Mouse (Mus musculus) urinary bladder, postnatal 36 days (tissue): Measurements from ENCODE around the gene Ube2j1.

Experiments
- DNase-seq, 2 experiments: peaks; one replicate each; pipeline ENCODE4 v3.0.0; 2022; ENCODE audit warnings: low spot score in 2 of 2, mixed read lengths in 1 of 2

Ube2j1 gene

GRCm38 (mm10) chr4:33012484-33012883 lies 18.7 kb upstream of the Ube2j1 start:
- no peak for DNase-seq

DNA sequence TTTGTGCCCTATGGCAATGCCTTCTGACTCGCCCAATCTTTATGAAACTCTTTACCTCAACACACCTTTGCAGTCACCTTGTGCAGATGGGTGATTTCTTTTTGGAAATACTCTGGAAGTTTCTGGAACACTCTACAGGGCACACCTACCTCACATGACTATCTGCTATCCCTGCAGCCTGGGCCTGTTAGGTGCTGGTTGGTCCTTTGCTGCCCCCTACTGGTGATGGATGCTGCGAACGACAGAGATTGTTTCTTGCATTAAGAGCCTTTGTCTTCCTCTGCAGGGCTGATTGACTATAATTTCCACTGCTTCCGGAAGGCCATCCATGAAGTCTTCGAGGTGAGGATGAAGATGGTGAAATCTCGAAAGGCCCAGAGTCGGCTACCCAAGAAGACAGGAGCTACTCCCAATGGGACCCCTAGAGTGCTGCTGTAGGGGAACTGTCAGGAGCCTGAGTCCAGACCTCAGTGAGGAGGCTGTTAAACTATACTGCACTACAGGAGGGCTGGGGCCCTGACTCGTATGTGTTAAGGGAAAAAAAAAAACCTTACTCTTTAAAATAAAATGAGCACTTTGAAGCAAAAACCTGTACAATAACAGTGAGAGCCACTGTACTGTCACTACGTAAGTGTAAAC lies 12.7 kb upstream of the Ube2j1 start:
- peak; percentile 79 to 84 for DNase-seq

- no peak for DNase-seq
These were observed 6.8 kb upstream of the Ube2j1 start for GRCm38 (mm10) chr4:33024420-33024819.

DNA sequence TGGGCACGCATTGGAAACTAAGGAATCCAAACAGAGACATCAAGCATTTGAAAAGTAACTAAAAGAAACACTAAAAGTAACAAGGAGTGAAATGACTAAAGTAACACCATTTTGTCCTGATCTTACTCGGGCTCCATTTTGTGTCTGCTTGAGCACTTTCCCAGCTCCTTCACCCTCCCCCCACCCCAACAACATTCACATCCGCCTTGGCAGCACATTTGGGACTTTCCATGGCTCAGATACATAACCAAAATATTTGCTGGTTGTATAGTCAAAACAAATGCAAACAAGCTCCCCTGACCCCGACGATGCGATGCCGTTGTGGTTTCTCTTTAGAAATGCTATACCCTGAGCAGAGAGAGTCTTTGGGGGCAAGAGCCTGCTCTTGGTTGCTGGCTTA lies 2.1 kb upstream of the Ube2j1 start:
- no peak for DNase-seq

GRCm38 (mm10) chr4:33030264-33031194 lies 687 bp upstream of the Ube2j1 start:
- no peak for DNase-seq

DNA sequence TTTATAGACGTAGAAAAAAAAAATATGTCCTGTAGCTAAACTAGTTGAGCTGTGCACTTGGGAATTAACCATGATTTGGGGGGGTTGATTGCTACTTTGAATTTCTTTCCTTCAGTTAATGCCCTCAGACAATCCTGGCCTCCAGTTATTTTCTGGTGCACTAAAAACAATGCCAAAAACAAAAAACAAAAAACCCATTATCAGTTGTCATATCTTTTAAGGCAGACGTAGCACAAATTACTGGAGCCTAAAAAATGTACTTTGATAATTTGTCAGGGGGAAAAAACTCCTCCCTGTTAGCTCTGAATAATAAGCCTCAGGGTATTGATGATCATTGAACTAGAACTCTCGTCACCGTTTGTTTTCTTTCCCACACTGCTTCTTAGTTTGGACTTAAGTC lies 829 bp downstream of the Ube2j1 start:
- no peak for DNase-seq

GRCm38 (mm10) chr4:33033515-33033914 lies 2.3 kb downstream of the Ube2j1 start:
- DNase-seq: no peak

DNA sequence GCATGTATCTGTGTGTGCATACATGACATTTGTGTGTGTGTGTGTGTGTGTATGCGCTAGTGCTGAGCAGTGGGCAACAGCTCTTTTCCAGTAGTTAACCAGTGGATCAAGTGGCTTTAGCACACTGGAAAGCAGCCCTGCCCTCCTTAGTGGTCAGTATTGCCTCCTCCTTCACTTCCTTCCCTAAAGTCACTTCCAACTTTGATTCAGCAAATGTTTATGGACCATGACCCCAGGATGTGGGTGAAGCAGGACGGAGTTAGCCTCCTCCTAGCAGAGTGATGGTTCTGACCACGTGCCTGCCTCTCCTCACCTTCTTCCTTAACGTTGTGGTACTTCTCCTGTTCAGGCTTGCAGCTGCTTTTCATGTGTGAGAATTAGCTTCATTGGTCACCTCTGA lies 8.6 kb downstream of the Ube2j1 start:
- no peak for DNase-seq

DNA sequence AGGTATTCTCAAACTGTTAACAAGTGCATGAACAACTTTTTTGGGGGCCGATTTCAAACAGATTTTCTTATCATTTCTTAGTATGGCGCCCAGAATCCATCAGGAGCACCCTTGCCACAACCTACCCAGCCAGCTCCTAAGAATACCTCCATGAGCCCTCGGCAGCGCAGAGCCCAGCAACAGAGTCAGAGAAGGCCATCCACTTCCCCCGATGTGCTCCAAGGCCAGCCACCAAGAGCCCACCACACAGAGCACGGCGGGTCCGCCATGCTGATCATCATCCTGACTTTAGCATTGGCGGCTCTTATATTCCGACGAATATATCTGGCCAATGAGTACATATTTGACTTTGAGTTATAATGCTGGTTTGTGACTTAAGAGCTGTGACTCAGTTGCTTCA lies 18.4 kb downstream of the Ube2j1 start:
- DNase-seq: no peak

DNA sequence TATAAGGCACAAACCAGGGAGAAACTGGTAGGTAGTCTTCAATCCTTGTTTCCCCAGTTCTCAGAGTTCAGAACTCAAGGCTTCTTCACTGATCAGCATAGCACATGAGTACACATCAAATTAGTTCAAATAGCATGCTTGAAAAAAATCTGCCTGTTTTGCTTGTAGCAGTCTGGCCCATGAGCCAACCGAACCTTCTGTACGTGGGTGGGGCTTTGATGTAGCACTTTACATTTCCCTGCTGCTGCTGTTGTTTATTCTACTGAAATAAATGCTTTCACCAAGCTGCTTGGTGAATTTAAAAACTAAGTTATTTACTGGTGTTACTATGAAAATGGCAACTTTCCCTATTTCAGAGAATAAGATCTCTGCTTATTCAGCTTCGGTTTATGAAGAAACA lies 20.8 kb downstream of the Ube2j1 start:
- no peak for DNase-seq

GRCm38 (mm10) chr4:33052650-33053049 lies 21.4 kb downstream of the Ube2j1 start:
- DNase-seq: no peak

GRCm38 (mm10) chr4:33054426-33054825 lies 23.2 kb downstream of the Ube2j1 start:
- no peak for DNase-seq

- DNase-seq: no peak
These were observed 25.1 kb downstream of the Ube2j1 start for GRCm38 (mm10) chr4:33056317-33056716.

- peak; percentile 18 to 65 for DNase-seq
These were observed 26.9 kb downstream of the Ube2j1 start for GRCm38 (mm10) chr4:33057890-33058687.

- DNase-seq: no peak
These were observed 29.9 kb downstream of the Ube2j1 start for GRCm38 (mm10) chr4:33061158-33061557.

DNA sequence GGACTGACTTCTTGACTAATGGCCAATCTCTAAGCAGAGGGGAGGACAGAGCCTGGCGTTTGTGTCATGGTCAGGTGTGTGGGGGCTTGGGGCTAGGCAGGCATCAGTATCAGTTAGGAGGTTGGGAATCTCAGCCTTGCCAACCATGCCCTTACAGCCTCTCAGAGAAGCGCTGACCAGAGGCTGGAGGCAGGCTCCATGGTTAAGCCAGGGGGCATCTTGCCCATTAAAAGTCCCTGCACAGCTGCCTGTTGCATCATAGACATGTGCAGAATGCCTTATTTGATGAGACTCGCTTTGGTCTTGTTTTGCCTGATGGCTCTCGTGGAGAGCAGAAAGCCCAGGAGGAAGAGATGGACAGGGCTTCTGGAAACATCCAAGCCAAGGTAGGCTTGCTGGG lies 31.8 kb downstream of the Ube2j1 start, which contains the start of gene Gabrr2:
TSS of gene Gabrr2 (plus strand) at position 19 of the 400 bp plus-strand sequence.
- DNase-seq: no peak

DNA sequence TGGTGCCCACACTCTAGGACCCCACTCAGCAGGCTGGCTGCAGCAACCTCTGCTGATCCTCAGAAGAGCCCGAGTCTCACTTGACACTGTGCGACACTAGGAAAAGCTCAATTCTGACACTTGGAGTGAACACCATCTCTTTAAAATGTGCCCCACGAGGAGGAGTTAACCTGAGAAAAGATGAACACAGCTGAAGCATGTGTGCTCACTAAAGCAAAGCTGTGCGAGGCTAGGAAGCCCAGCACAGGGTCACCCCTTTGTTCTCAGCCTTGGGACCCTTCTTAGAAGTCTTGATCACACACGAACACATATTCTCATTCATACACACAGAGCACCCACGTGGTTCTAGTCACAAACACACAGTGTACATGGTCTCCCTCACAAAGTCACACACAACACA lies 33.8 kb downstream of the Ube2j1 start:
- DNase-seq: no peak

DNA sequence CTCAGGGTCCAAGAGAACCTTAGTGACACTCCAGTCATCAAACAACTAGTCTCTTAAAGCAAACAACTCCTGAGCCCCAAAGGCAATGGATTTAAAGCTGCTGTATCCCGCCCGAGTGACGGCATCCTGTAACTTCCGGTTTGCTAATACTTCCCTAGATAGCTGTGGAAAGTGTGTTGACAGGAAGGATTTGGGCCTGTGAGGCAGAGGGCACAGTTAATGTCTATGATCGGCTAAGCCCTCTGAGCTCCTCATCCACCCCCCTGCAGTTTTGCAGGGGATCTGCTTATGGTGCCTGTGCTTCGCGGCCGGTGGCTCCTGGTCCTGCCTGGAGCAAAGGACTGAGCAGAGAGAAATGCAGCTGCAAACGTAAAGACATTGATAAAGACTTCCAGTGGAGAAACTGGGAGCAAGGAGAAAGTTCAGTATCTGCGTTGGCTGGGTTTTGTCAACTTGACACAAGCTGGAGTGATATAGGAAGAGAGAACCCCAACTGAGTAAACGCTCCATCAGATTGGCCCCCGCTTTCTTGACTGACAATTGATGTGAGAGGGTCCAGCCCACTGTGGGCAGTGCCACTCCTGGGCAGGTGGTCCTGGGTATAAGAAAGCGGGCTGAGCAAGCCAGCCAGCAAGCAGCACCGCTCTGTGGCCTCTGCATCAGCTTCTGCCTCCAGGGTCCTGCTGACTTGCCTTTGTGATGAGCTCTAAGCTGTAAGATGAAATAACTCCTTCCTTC lies 35.2 kb downstream of the Ube2j1 start:
- DNase-seq: no peak

GRCm38 (mm10) chr4:33067331-33067730 lies 36.1 kb downstream of the Ube2j1 start:
- no peak for DNase-seq

GRCm38 (mm10) chr4:33067826-33068225 lies 36.6 kb downstream of the Ube2j1 start:
- no peak for DNase-seq

DNA sequence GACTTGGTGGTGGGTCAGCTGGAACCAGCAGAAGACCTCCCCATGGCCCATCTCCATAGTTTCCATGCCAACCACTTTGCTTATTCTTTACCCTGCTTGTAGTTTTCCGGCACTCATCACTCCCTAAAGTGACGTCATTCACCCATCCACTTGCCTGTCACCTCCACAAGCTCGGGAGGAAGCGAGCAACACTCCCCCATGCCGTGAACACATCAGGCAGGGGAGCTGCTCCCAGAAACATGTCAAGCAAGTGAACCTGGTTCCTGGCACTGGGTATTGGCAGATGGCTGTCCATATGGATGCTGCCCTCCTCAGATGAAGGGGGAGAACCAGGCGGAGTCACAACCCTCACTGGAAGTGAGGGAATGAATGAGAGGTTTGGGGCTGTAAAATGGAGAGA lies 37.7 kb downstream of the Ube2j1 start:
- no peak for DNase-seq

DNA sequence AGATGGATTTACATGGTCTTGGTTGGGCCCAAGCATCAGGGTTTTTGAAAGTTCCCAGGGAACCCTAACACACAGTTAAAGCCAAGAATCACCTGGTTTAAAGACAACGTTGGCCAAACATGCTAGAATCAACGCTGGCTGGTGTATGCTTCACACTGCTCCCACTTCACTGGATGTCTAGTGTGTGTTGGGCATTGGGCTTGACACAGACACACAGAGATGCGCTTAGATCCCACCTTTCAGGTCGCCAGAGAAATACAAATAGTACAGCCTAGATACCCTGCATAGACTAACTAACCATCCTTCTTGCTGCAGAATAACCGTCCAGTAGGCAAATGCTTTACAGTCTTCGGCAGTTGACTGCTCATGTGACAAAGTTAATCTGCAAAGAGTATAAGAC lies 39.1 kb downstream of the Ube2j1 start:
- no peak for DNase-seq
